Mouse (Mus musculus): ENCODE measurements at regions not wholly inside any gene's neighbourhood (a gene's known extent, or its start where the extent isn't known, plus 50 kb on each side); places are given as distances from the start of the nearest gene placed in this dataset.

GRCm38 (mm10) chr5:141084746-141085145 lies 84.4 kb upstream of the Card11 start:
- TF ChIP-seq HCFC1 (IDR thresholded peaks at IDR 0.05; ENCODE audit: borderline replicate concordance, insufficient read depth, low read length) (no peak), ZC3H11A (IDR thresholded peaks at IDR 0.05; ENCODE audit: borderline replicate concordance, low read depth, low read length) (no peak)

All from ES-E14 (cell line).